Mouse (Mus musculus): ENCODE results near the gene Snx30. TPM values are rescaled to one million over a fixed set of nuclear protein-coding genes. Genes with fewer than 3 reads are reported as not detected.

The Snx30 gene
- polyA plus RNA-seq, 2 experiments: 1.6 to 2.2 TPM

DNA sequence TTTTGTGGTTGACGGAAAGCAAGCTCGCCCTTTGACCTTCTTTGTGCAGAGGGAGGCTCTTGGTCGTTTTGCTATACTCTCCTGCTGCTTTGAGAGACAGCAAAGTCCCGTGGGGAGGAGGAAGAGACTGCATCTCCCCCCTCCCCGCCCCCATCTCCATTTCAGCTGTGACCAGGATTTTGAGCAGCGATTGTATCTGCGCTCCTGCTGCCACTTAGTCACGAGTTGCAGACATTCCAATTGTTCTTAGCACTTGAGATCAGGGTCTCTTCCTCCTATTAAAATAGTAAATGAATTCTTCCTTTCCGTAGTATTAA is 1.2 kb downstream of the Snx30 start:
- H3K27me3 ChIP-seq (ENCODE audit: control insufficient read depth, insufficient read depth, low read length): no peaks in the 10 kb centered on the region
- H3K36me3 ChIP-seq (replicated peaks; ENCODE audit: control insufficient read depth, insufficient read depth, low read depth): no peaks in the 10 kb centered on the region
- H3K4me3 ChIP-seq (ENCODE audit: insufficient read depth in 1 of 2, low read depth in 2 of 2, low read length in 2 of 2): peak overlapping the region; percentile 86 to 96
- H3K4me2 ChIP-seq (ENCODE audit: low read depth): peak overlapping the region; percentile 100
- no peak for DNase-seq (ENCODE audit: low read depth in 3 of 3, low spot score in 3 of 3)
- H3K9ac ChIP-seq (replicated peaks): peak overlapping the region; percentile 77
- no peaks in the 10 kb centered on the region for H3K9me3 ChIP-seq (ENCODE audit: control insufficient read depth, low read length)
- no peak for TF ChIP-seq CTCF (IDR thresholded peaks at IDR 0.05; ENCODE audit: low read depth)
- TF ChIP-seq EP300 (IDR thresholded peaks at IDR 0.05; ENCODE audit: low read depth): no peak
- no peak for ATAC-seq (ENCODE audit: insufficient read depth)
- 8% methylated on average over 9 of the region's 9 CpGs for WGBS (ENCODE audit: insufficient replicate concordance)
- H3K27ac ChIP-seq: no peak overlapping the region
- H3K4me1 ChIP-seq (replicated peaks; ENCODE audit: control insufficient read depth in 2 of 2, insufficient read depth in 2 of 2, low read length in 1 of 2): peaks cover 15 to 26% of the 10 kb centered on the region in 2 experiments

DNA sequence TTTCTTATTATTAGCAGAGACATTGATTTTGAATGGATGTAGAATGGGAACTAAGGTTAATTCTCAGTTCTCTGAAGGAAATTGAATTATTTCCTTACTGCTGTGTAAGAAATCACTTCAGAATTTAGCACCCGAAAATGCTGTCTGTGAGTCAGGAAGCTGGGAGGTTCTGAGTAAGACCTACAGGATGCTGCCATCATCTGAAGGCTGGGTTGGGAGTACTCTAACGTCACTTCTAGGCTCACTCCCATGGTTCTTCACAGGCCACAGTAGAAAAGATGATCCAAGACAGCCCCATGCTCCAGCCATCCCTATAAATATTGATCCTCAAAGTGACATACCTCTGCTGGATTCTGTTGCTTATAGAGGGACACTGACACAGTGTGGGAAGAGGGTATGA is 1.9 kb downstream of the Snx30 start:
- no peak for ATAC-seq (ENCODE audit: insufficient read depth)

DNA sequence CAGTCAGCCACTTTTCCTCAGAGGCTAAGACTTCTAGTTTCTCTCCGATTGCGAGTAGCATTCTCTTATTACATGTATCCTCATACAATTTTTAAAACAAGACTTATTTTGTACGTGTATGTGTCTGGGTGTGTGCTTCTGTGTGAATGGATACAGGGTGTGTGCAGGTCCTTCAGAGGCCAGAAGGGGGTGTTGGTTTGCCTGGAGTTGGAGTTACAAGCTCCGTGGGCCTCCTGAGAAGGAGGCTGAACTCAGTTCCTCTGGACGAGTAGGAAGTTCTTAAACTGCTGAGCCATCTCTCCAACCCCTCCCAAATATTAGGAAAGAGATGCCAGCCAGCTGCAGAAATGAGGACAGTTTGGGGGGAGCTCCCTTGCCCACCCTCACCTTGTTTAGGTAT is 2.8 kb downstream of the Snx30 start:
- 49% methylated on average over 5 of the region's 5 CpGs for WGBS (ENCODE audit: insufficient replicate concordance)

More for the DNA sequence above, 1.9 kb downstream of the Snx30 start:
- TF ChIP-seq EP300 (IDR thresholded peaks at IDR 0.05; ENCODE audit: low read depth) (no peak), CTCF (IDR thresholded peaks at IDR 0.05; ENCODE audit: low read depth) (no peak)
- Histone ChIP-seq H3K9ac (replicated peaks) (no peak overlapping the region), H3K27me3 (ENCODE audit: control insufficient read depth, insufficient read depth, low read length) (no peaks in the 10 kb centered on the region), H3K36me3 (replicated peaks; ENCODE audit: control insufficient read depth, insufficient read depth, low read depth) (no peaks in the 10 kb centered on the region), H3K4me2 (ENCODE audit: low read depth) (peak overlapping the region; percentile 100), H3K4me1 (replicated peaks; ENCODE audit: control insufficient read depth in 2 of 2, insufficient read depth in 2 of 2, low read length in 1 of 2) (peaks cover 10 to 20% of the 10 kb centered on the region in 2 experiments), H3K4me3 (ENCODE audit: insufficient read depth in 1 of 2, low read depth in 2 of 2, low read length in 2 of 2) (no peak overlapping the region), H3K9me3 (ENCODE audit: control insufficient read depth, low read length) (no peaks in the 10 kb centered on the region), H3K27ac (no peak overlapping the region)
- WGBS (ENCODE audit: insufficient replicate concordance): 60% methylated on average over 2 of the region's 2 CpGs
- DNase-seq (ENCODE audit: low read depth in 3 of 3, low spot score in 3 of 3): no peak

DNA sequence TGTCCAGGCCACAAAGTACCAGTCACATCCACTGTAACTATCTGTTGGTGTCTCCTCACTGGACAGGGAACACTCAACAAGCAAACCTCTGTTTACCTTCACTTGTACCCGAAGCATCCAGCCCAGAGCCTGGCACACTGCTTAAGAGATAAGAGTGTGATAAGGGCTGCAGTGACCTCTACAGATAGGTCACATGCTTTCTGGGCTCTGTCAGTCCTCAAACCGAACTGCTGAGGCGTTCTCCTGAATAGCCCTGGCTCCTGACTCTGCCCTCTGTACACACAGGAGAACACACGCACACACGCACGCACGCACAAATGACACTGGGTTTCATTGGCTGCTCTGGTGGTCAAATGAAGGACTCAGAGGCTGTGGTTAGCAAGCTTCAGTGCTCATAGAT is 8.5 kb downstream of the Snx30 start:
- H3K4me2 ChIP-seq (ENCODE audit: low read depth): no peak overlapping the region
- no peak overlapping the region for H3K27ac ChIP-seq
- H3K36me3 ChIP-seq (replicated peaks; ENCODE audit: control insufficient read depth, insufficient read depth, low read depth): no peaks in the 10 kb centered on the region
- H3K4me3 ChIP-seq (ENCODE audit: insufficient read depth in 1 of 2, low read depth in 2 of 2, low read length in 2 of 2): no peak overlapping the region
- H3K9ac ChIP-seq (replicated peaks): no peak overlapping the region
- ATAC-seq (ENCODE audit: insufficient read depth) (peak; percentile 53; the same call in 1 of the 2 replicates), DNase-seq (ENCODE audit: low read depth in 3 of 3, low spot score in 3 of 3) (no peak)
- H3K27me3 ChIP-seq (ENCODE audit: control insufficient read depth, insufficient read depth, low read length): no peaks in the 10 kb centered on the region
- H3K4me1 ChIP-seq (replicated peaks; ENCODE audit: control insufficient read depth in 2 of 2, insufficient read depth in 2 of 2, low read length in 1 of 2): peaks cover 12 to 45% of the 10 kb centered on the region in 2 experiments
- no peaks in the 10 kb centered on the region for H3K9me3 ChIP-seq (ENCODE audit: control insufficient read depth, low read length)
- 43% methylated on average over 7 of the region's 7 CpGs for WGBS (ENCODE audit: insufficient replicate concordance)
- TF ChIP-seq CTCF (IDR thresholded peaks at IDR 0.05; ENCODE audit: low read depth): no peak
- no peak for TF ChIP-seq EP300 (IDR thresholded peaks at IDR 0.05; ENCODE audit: low read depth)

More for the DNA sequence above, 2.8 kb downstream of the Snx30 start:
- peaks cover 2 to 13% of the 10 kb centered on the region in 2 experiments for H3K4me1 ChIP-seq (replicated peaks; ENCODE audit: control insufficient read depth in 2 of 2, insufficient read depth in 2 of 2, low read length in 1 of 2)
- TF ChIP-seq CTCF (IDR thresholded peaks at IDR 0.05; ENCODE audit: low read depth) (peak; percentile 58), EP300 (IDR thresholded peaks at IDR 0.05; ENCODE audit: low read depth) (no peak)
- no peaks in the 10 kb centered on the region for H3K9me3 ChIP-seq (ENCODE audit: control insufficient read depth, low read length)
- H3K9ac ChIP-seq (replicated peaks): no peak overlapping the region
- H3K4me3 ChIP-seq (ENCODE audit: insufficient read depth in 1 of 2, low read depth in 2 of 2, low read length in 2 of 2): no peak overlapping the region
- ATAC-seq (ENCODE audit: insufficient read depth) (no peak), DNase-seq (ENCODE audit: low read depth in 3 of 3, low spot score in 3 of 3) (no peak)
- H3K27me3 ChIP-seq (ENCODE audit: control insufficient read depth, insufficient read depth, low read length): no peaks in the 10 kb centered on the region
- no peak overlapping the region for H3K27ac ChIP-seq
- no peak overlapping the region for H3K4me2 ChIP-seq (ENCODE audit: low read depth)
- no peaks in the 10 kb centered on the region for H3K36me3 ChIP-seq (replicated peaks; ENCODE audit: control insufficient read depth, insufficient read depth, low read depth)

DNA sequence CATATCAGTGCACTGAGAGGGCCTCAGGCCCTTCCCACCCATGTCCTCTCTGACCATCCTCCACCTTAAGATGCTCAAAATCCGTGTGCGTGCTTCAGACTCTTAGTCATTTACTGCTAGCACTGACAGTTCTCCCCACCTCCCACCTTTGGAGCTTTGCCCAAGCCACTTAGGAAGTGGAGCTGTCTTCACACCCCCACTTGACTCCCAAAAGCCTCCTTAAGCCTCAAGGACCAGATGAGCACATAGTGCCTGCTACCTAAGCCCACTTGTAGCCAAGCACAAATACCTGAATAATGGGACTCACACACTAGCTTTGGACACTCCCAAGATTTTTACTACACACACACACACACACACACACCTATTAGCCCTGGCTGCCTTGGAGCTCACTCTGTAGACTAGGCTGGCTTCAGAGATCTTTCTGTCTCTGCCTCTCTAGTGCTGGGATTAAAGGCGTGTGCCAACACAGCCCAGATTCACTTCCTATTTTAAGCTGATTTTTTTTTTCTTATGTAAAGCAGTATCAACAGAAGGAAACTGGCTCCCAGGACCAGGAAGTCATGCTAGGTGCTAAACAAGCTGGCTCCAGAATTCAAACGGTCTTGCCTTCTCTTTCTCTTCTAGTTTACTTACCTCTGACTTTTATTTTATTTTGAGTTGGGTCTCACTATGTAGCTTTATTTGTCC is 9.6 kb downstream of the Snx30 start:
- no peaks in the 10 kb centered on the region for H3K9me3 ChIP-seq (ENCODE audit: control insufficient read depth, low read length)
- DNase-seq (ENCODE audit: low read depth in 3 of 3, low spot score in 3 of 3) (no peak), ATAC-seq (ENCODE audit: insufficient read depth) (no peak)
- H3K4me1 ChIP-seq (replicated peaks; ENCODE audit: control insufficient read depth in 2 of 2, insufficient read depth in 2 of 2, low read length in 1 of 2): peaks cover 12 to 46% of the 10 kb centered on the region in 2 experiments
- no peak overlapping the region for H3K27ac ChIP-seq
- no peaks in the 10 kb centered on the region for H3K27me3 ChIP-seq (ENCODE audit: control insufficient read depth, insufficient read depth, low read length)
- WGBS (ENCODE audit: insufficient replicate concordance): 55% methylated on average over 4 of the region's 4 CpGs
- no peak overlapping the region for H3K4me3 ChIP-seq (ENCODE audit: insufficient read depth in 1 of 2, low read depth in 2 of 2, low read length in 2 of 2)
- no peak overlapping the region for H3K9ac ChIP-seq (replicated peaks)
- H3K36me3 ChIP-seq (replicated peaks; ENCODE audit: control insufficient read depth, insufficient read depth, low read depth): no peaks in the 10 kb centered on the region
- no peak for TF ChIP-seq CTCF (IDR thresholded peaks at IDR 0.05; ENCODE audit: low read depth)
- TF ChIP-seq EP300 (IDR thresholded peaks at IDR 0.05; ENCODE audit: low read depth): no peak
- no peak overlapping the region for H3K4me2 ChIP-seq (ENCODE audit: low read depth)

Data from liver, embryonic 14.5 days (tissue).